Mouse (Mus musculus) kidney, embryonic 14.5 days (tissue): ENCODE results near the gene Izumo1. TPM values are rescaled to one million over a fixed set of nuclear protein-coding genes. Genes with fewer than 3 reads are reported as not detected.
A peak's percentile ranks its signal among the peaks of the same experiment; 100 is the strongest.

Experiments used
- ATAC-seq: fragments of 200-750 bp; cut with Nextera tagmentation; 2 replicates; pipeline ENCODE4 v1.8.0; 2017; ENCODE audit warnings: moderate number of reproducible peaks, mild to moderate bottlenecking, moderate TSS enrichment, moderate library complexity; ENCODE audit not compliant: low FRiP score, low TSS enrichment
- H3K27ac ChIP-seq: fragments of 300-500 bp; sonication (generic); 2 replicates; pipeline ENCODE4 v1.5.1; 2014; ENCODE audit warnings: low read depth, mild to moderate bottlenecking, low read length, moderate library complexity, mixed read lengths
- H3K27me3 ChIP-seq: fragments of 300-500 bp; sonication (generic); 2 replicates; pipeline ENCODE4 v1.6.1; 2014; ENCODE audit warnings: mild to moderate bottlenecking, low read length; ENCODE audit not compliant: control insufficient read depth, insufficient read depth
- H3K36me3 ChIP-seq: fragments of 300-500 bp; sonication (generic); 2 replicates; pipeline ENCODE4 v1.6.1; 2014; ENCODE audit warnings: low read length, mixed read lengths; ENCODE audit not compliant: control insufficient read depth, insufficient read depth
- H3K4me1 ChIP-seq: fragments of 300-500 bp; sonication (generic); 2 replicates; pipeline ENCODE4 v1.6.1; 2014; ENCODE audit warnings: low read length, mixed read lengths; ENCODE audit not compliant: control insufficient read depth, insufficient read depth
- H3K4me2 ChIP-seq: fragments of 300-500 bp; sonication (generic); replicated peaks from 2 replicates; pipeline ENCODE4 v1.6.1; 2014; ENCODE audit warnings: low read depth, mild to moderate bottlenecking, low read length
- H3K4me3 ChIP-seq: fragments of 300-500 bp; sonication (generic); 2 replicates; pipeline ENCODE4 v1.5.1; 2014; ENCODE audit warnings: mild to moderate bottlenecking, low read length
- H3K9ac ChIP-seq: fragments of 300-500 bp; sonication (generic); 2 replicates; pipeline ENCODE4 v1.6.1; 2014; ENCODE audit warnings: low read depth, mild to moderate bottlenecking, low read length, moderate library complexity
- H3K9me3 ChIP-seq: fragments of 300-500 bp; sonication (generic); 2 replicates; pipeline ENCODE4 v1.6.1; 2016; ENCODE audit warnings: low read length; ENCODE audit not compliant: control insufficient read depth
- WGBS: fragments of 180-500 bp; shearing (Covaris S2); extraction: QIAGEN DNeasy Blood & Tissue Kit; methylation state at CpG from one replicate; pipeline ENCODE4 v1.1.7; 2014; 5-methylcytosine and 5-hydroxymethylcytosine counted together
- polyA plus RNA-seq: library from polyadenylated mRNA; unstranded; fragments of >200 nt; fragmentation: Nextera tagmentation; extraction: Ambion mirVana; gene quantifications from 2 replicates; pipeline ENCODE4 v1.2.1, GENCODE M21; 2014

The Izumo1 gene
- polyA plus RNA-seq, 1 experiment from 2014 or later = 0.23 TPM

DNA sequence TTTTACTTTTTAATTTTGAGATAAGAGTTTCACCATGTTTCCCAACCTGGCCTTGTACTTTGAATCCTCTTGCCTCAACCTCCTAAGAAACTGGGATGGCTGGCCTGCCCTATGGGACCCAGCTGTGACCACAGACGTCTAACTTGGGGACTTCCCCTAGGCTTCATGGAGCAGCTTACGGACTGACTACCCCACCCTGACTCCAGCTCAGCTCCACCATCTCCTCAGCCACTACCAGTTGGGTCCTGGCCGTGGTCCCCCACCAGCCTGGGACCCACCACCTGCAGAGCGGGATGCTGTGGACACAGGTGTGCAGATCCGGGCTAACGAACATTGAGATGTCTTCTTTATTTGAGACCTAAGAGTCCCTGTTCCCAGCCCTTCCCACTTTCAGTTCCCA, 16.1 kb downstream of the Izumo1 start:
- ATAC-seq = no peak
- Histone ChIP-seq H3K4me1 (peaks cover 36% of the 10 kb centered on the region), H3K27ac (no peak overlapping the region), H3K4me2 (peak overlapping the region; percentile 40; the same call in 1 of the 2 replicates), H3K27me3 (0 out of 2 replicates have a peak, but pooled peaks cover 6% of the 10 kb centered on the region), H3K36me3 (0 out of 2 replicates have a peak, but pooled peaks cover 4% of the 10 kb centered on the region), H3K9ac (no peak overlapping the region), H3K4me3 (no peak overlapping the region), H3K9me3 (no peaks in the 10 kb centered on the region; the same call in 1 of the 2 replicates)
- 96% methylated on average over 6 of the region's 6 CpGs for WGBS

GRCm38 (mm10) chr7:45638623-45639401, 17.2 kb downstream of the Izumo1 start:
- H3K4me2 ChIP-seq = peak overlapping the region; percentile 40
- H3K9ac ChIP-seq = peak overlapping the region; percentile 28
- 0 out of 2 replicates have a peak, but pooled peaks cover 4% of the 10 kb centered on the region for H3K36me3 ChIP-seq
- H3K27me3 ChIP-seq = no peaks in the 10 kb centered on the region
- WGBS = 20% methylated on average over 29 of the region's 29 CpGs
- H3K27ac ChIP-seq = 0 out of 2 replicates have a peak overlapping the region, but pooled peaks have one; percentile 3
- H3K9me3 ChIP-seq = no peaks in the 10 kb centered on the region; the same call in 1 of the 2 replicates
- peak overlapping the region; percentile 20; the same call in 1 of the 2 replicates for H3K4me3 ChIP-seq
- peak; percentile 82 for ATAC-seq
- peaks cover 39% of the 10 kb centered on the region for H3K4me1 ChIP-seq

DNA sequence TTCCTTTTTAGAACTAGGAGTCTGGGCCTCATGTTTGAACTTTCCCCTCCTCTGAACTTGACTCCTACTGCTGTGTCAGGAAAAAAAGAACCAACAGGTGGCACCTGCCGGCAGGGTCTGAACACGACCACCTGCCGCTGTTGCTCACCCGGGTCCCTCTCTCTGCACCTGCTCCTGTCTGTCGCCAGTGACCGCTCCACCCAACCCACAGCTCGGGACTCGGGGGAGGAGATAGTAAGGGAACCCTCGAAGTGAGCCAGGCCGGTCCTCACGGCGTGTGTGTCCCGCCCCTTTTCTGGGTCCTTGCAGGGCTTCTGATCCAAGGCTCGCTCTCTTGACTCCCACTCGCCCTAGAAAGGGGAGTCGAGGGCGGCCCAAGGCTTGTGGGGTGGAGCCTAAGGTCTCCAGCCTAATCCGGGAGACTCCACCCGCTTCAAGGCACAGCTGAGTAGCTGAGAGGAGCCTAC, 18.0 kb downstream of the Izumo1 start, which contains the start of gene Mamstr:
TSS of gene Mamstr (plus strand) at position 417 of the 467 bp plus-strand sequence.
- Histone ChIP-seq H3K4me2 (no peak within 1 kb of the TSS; the same call in 1 of the 2 replicates), H3K27me3 (no peaks in the 10 kb centered on the region), H3K9ac (no peak within 1 kb of the TSS), H3K4me1 (peaks cover 46% of the 10 kb centered on the region), H3K27ac (peak within 1 kb of the TSS; percentile 12; the same call in 1 of the 2 replicates), H3K9me3 (no peaks in the 10 kb centered on the region; the same call in 1 of the 2 replicates), H3K4me3 (no peak within 1 kb of the TSS), H3K36me3 (0 out of 2 replicates have a peak, but pooled peaks cover 4% of the 10 kb centered on the region)
- 23% methylated on average over 19 of the region's 19 CpGs for WGBS
- no peak for ATAC-seq

DNA sequence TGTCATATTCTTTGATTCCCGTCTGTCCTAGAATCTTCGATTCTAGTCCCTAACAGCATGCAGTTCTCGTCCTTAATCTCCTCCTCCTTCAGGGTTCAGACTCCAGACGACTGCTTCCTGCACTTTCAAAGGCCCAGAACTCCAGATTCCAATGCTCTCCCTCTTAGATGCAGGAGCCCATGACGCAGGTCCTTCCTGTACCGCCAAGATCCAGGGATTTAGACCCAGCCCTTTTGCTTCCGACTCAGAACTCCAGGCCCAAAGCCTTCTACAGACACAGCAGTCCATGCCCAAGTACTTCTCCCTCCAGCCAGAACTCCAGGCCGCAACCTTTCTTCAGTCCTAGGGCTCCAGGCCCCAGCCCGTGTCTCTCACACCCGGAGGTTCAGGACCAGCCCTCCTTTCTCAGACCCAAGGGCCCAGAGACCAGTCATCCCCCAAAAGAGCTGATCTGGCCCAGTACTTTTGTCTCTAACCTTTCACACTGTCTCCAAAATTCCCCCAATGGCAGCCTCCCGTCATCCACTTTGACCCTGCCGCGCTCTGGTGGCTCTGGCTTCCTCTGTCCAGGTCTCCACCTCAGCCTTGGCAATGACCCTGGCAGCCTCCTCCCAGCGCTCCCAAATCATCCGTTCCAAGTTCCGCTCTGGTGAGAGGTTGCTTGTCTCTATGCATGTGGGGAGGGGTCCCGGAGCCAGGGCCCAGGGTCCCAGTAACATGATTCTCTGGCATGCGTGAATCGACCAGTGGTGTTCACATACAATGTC, 18.8 kb downstream of the Izumo1 start:
- Histone ChIP-seq H3K36me3 (0 out of 2 replicates have a peak, but pooled peaks cover 4% of the 10 kb centered on the region), H3K9me3 (no peaks in the 10 kb centered on the region; the same call in 1 of the 2 replicates), H3K27ac (peak overlapping the region; percentile 12; the same call in 1 of the 2 replicates), H3K4me1 (peaks cover 51% of the 10 kb centered on the region), H3K9ac (no peak overlapping the region), H3K4me3 (no peak overlapping the region), H3K4me2 (no peak overlapping the region), H3K27me3 (no peaks in the 10 kb centered on the region)
- 56% methylated on average over 19 of the region's 19 CpGs for WGBS
- no peak for ATAC-seq

DNA sequence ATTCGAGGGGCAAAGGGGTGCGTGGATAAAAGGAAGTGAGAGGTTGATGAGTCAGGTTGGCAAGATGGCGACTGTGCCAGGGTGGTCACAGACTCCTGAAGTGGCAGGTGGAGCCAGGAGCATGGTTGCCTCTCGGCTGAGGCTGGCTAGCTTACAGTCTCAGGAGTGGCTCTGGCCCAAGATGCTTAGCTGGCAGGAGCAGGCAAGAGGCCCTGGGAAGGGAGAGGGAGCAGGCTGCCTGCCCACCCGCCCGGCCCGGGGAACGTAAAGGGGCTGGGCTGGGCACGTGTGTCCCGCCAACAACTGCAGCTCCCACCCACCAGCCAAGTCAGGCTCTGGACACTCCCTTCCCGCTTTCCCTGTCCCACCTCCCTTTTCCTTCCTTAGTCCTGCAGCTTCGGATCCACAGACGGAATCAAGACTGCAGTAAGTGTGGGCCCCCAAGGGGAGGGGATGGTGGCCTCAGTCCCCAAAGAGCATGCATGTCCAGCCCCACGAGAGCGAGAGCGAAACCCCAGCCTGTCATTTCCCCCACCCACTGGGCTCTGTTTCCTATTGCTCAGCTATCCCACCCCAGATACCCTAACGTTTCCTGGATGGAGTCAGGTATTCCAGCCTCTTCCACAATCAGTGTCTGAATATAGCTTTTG, 19.9 kb downstream of the Izumo1 start:
- Histone ChIP-seq H3K27me3 (no peaks in the 10 kb centered on the region), H3K9me3 (no peaks in the 10 kb centered on the region), H3K4me1 (peaks cover 46% of the 10 kb centered on the region), H3K27ac (0 out of 2 replicates have a peak overlapping the region, but pooled peaks have one; percentile 24), H3K9ac (no peak overlapping the region; the same call in 1 of the 2 replicates), H3K4me2 (peak overlapping the region; percentile 82; the same call in 1 of the 2 replicates), H3K36me3 (0 out of 2 replicates have a peak, but pooled peaks cover 2% of the 10 kb centered on the region), H3K4me3 (peak overlapping the region; percentile 17; the same call in 1 of the 2 replicates)
- no peak for ATAC-seq
- 48% methylated on average over 17 of the region's 17 CpGs for WGBS

- Histone ChIP-seq H3K9ac (no peak overlapping the region; the same call in 1 of the 2 replicates), H3K27ac (0 out of 2 replicates have a peak overlapping the region, but pooled peaks have one; percentile 24), H3K4me2 (peak overlapping the region; percentile 82), H3K4me3 (peak overlapping the region; percentile 46; the same call in 1 of the 2 replicates), H3K4me1 (peaks cover 46% of the 10 kb centered on the region), H3K36me3 (no peaks in the 10 kb centered on the region), H3K9me3 (no peaks in the 10 kb centered on the region), H3K27me3 (no peaks in the 10 kb centered on the region)
- WGBS = 79% methylated on average over 5 of the region's 5 CpGs
- ATAC-seq = no peak
Observed at GRCm38 (mm10) chr7:45642083-45642482, 20.5 kb downstream of the Izumo1 start.

DNA sequence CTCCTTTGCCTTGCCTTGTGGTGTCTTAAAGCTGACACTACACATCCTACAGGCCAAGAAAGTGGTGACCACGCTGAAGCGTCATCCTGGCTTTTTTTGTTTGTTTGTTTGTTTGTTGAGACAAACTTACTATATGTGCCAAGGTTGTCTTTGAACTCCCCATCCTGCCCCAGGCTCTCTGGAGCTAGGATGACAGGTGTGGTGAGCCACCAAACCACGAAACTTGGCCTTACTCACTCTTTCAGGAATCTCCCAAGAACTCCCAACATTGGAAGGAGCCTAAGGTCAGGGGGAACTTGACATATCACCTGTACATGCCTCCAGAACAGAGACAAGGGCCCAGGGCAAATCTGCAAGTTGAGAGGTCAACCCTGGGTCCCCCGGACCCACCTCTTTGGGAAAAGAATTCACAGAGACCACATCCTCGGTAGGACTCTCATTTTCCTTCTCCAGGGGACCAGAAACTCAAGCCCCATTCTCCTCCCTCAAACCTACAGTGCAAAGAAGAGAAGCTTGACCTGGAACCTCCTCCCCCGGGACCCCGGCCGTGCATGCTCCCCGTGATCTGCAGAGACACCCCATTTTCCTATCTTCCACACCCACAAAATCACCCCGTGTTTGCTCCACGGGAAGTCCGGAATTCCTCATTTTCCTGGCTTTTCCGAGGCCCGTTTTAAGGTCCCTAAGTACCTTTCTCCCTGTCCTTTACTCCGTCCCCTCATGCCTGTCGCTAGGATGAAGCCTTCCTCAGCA, 21.1 kb downstream of the Izumo1 start:
- WGBS = 30% methylated on average over 16 of the region's 16 CpGs
- H3K4me2 ChIP-seq = peak overlapping the region; percentile 82
- no peaks in the 10 kb centered on the region for H3K9me3 ChIP-seq
- ATAC-seq = no peak
- H3K27ac ChIP-seq = peak overlapping the region; percentile 92
- no peaks in the 10 kb centered on the region for H3K27me3 ChIP-seq
- H3K9ac ChIP-seq = peak overlapping the region; percentile 76
- peak overlapping the region; percentile 46 for H3K4me3 ChIP-seq
- no peaks in the 10 kb centered on the region for H3K36me3 ChIP-seq
- H3K4me1 ChIP-seq = peaks cover 46% of the 10 kb centered on the region
